Mouse (Mus musculus): ENCODE results near the gene Ube3c.
"Not testable (repeated sequence)": the region's sequence is repeated elsewhere in the genome, so short reads cannot be mapped to it uniquely, and the experiment has no call there.

Gene Ube3c

GRCm38 (mm10) chr5:29568848-29569377 is at the start of gene Ube3c:
Gene Ube3c (plus strand): TSS chr5:29569242.
- peak; percentile 96 for DNase-seq (ENCODE audit: low read depth, low spot score)

- no peak for DNase-seq (ENCODE audit: low read depth, low spot score)
These were observed 8.9 kb upstream of the Ube3c start for GRCm38 (mm10) chr5:29560111-29560510.

GRCm38 (mm10) chr5:29560667-29561066 is 8.4 kb upstream of the Ube3c start:
- no peak for DNase-seq (ENCODE audit: low read depth, low spot score)

GRCm38 (mm10) chr5:29569378-29570280 is 587 bp downstream of the Ube3c start:
- DNase-seq (ENCODE audit: low read depth, low spot score) = no peak

GRCm38 (mm10) chr5:29574286-29574685 is 5.2 kb downstream of the Ube3c start:
- not testable (repeated sequence) for DNase-seq (ENCODE audit: low read depth, low spot score)

GRCm38 (mm10) chr5:29575085-29575484 is 6.0 kb downstream of the Ube3c start:
- no peak for DNase-seq (ENCODE audit: low read depth, low spot score)

GRCm38 (mm10) chr5:29577795-29578631 is 9.0 kb downstream of the Ube3c start:
- DNase-seq (ENCODE audit: low read depth, low spot score) = no peak

- no peak for DNase-seq (ENCODE audit: low read depth, low spot score)
These were observed 15.0 kb downstream of the Ube3c start for GRCm38 (mm10) chr5:29583880-29584595.

- not testable (repeated sequence) for DNase-seq (ENCODE audit: low read depth, low spot score)
These were observed 23.1 kb downstream of the Ube3c start for GRCm38 (mm10) chr5:29592161-29592560.

GRCm38 (mm10) chr5:29606546-29606945 is 37.5 kb downstream of the Ube3c start:
- DNase-seq (ENCODE audit: low read depth, low spot score) = no peak

- no peak for DNase-seq (ENCODE audit: low read depth, low spot score)
These were observed 56.6 kb downstream of the Ube3c start for GRCm38 (mm10) chr5:29625610-29626009.

GRCm38 (mm10) chr5:29629941-29630340 is 60.9 kb downstream of the Ube3c start:
- no peak for DNase-seq (ENCODE audit: low read depth, low spot score)

- no peak for DNase-seq (ENCODE audit: low read depth, low spot score)
These were observed 62.7 kb downstream of the Ube3c start for GRCm38 (mm10) chr5:29631711-29632110.

- no peak for DNase-seq (ENCODE audit: low read depth, low spot score)
These were observed 67.3 kb downstream of the Ube3c start for GRCm38 (mm10) chr5:29636298-29636697.

- DNase-seq (ENCODE audit: low read depth, low spot score) = no peak
These were observed 67.8 kb downstream of the Ube3c start for GRCm38 (mm10) chr5:29636884-29637283.

GRCm38 (mm10) chr5:29641124-29641884 is 72.3 kb downstream of the Ube3c start:
- no peak for DNase-seq (ENCODE audit: low read depth, low spot score)

- no peak for DNase-seq (ENCODE audit: low read depth, low spot score)
These were observed 82.7 kb downstream of the Ube3c start for GRCm38 (mm10) chr5:29651696-29652095.

- DNase-seq (ENCODE audit: low read depth, low spot score) = no peak
These were observed 88.7 kb downstream of the Ube3c start for GRCm38 (mm10) chr5:29657590-29658339.

- not testable (repeated sequence) for DNase-seq (ENCODE audit: low read depth, low spot score)
These were observed 92.2 kb downstream of the Ube3c start for GRCm38 (mm10) chr5:29661246-29661645.

GRCm38 (mm10) chr5:29665391-29665790 is 96.3 kb downstream of the Ube3c start:
- no peak for DNase-seq (ENCODE audit: low read depth, low spot score)
